Mouse (Mus musculus) G1E (cell line): ENCODE results near the gene Caln1. TPM values are rescaled to one million over a fixed set of nuclear protein-coding genes. Genes with fewer than 3 reads are reported as not detected.

ENCODE experiments used
- ATAC-seq: 2 replicates; pipeline ENCODE4 v1.8.0; 2016; ENCODE audit warnings: mild to moderate bottlenecking; ENCODE audit not compliant: insufficient number of reproducible peaks, poor library complexity, low FRiP score, severe bottlenecking; ENCODE audit errors: extremely low read depth
- DNase-seq: peaks from one replicate; pipeline ENCODE4 v3.0.0; 2012; ENCODE audit warnings: low spot score
- H3K27me3 ChIP-seq: 2 replicates; pipeline ENCODE4 v1.6.1; 2012; ENCODE audit warnings: mild to moderate bottlenecking, low read length, inconsistent platforms; ENCODE audit not compliant: insufficient read depth
- H3K36me3 ChIP-seq: replicated peaks from 2 replicates; pipeline ENCODE3; 2012; ENCODE audit warnings: mild to moderate bottlenecking, inconsistent platforms
- H3K4me1 ChIP-seq: 2 replicates; pipeline ENCODE4 v1.6.1; 2012; ENCODE audit warnings: low read depth, low read length, inconsistent platforms, mixed read lengths; ENCODE audit not compliant: insufficient read depth
- H3K4me3 ChIP-seq: 2 replicates; pipeline ENCODE4 v1.5.1; 2012; ENCODE audit warnings: low read depth, mild to moderate bottlenecking, inconsistent platforms, low read length, moderate library complexity, mixed read lengths
- H3K9me3 ChIP-seq: replicated peaks from 2 replicates; pipeline ENCODE4 v1.6.1; 2012; ENCODE audit warnings: inconsistent platforms
- CTCF ChIP-seq: IDR thresholded peaks from 2 replicates; pipeline ENCODE4 v1.5.1; 2012; ENCODE audit warnings: low read depth, low read length, inconsistent platforms, mixed read lengths
- GATA1 ChIP-seq: IDR thresholded peaks from 2 replicates; pipeline ENCODE4 v1.6.1; 2012; ENCODE audit warnings: borderline replicate concordance, low read length, inconsistent platforms, mixed read lengths
- GATA2 ChIP-seq: IDR thresholded peaks from 2 replicates; pipeline ENCODE4 v1.6.1; 2012; ENCODE audit warnings: low read depth, low read length, inconsistent platforms, borderline replicate concordance
- POLR2AphosphoS5 ChIP-seq: IDR thresholded peaks from 2 replicates; pipeline ENCODE4 v1.6.1; 2012; ENCODE audit warnings: low read depth, low read length, inconsistent platforms; ENCODE audit not compliant: insufficient replicate concordance
- TAL1 ChIP-seq: conservative IDR thresholded peaks from 2 replicates; pipeline ENCODE4 v1.6.1; 2012; ENCODE audit warnings: low read depth, low read length, inconsistent platforms, mixed read lengths
- polyA plus RNA-seq: library from polyadenylated mRNA; stranded (reverse); fragments of >175 nt; gene quantifications from 2 replicates; pipeline ENCODE4 v1.2.3, GENCODE M21; 2012
- total RNA-seq, 2 experiments: library from RNA; stranded (forward) in 1 of 2; stranded (reverse) in 1 of 2; fragments of 200-1000 nt in 1 of 2; fragments of >200 nt in 1 of 2; fragmentation: Nextera tagmentation in 1 of 2; gene quantifications; 2 replicates each; pipeline ENCODE4 v1.2.3; 2014 to 2017

The Caln1 gene
- total and polyA plus RNA-seq, 3 experiments, result 0.11 TPM; not detected in 2

- TF ChIP-seq GATA1 (no peak), POLR2AphosphoS5 (no peak), CTCF (no peak), TAL1 (no peak), GATA2 (no peak)
- no peaks in the 10 kb centered on the region for H3K4me1 ChIP-seq
- H3K36me3 ChIP-seq, result no peaks in the 10 kb centered on the region
- peaks cover 70% of the 10 kb centered on the region for H3K9me3 ChIP-seq
- no peak for DNase-seq
- H3K27me3 ChIP-seq, result no peaks in the 10 kb centered on the region
- H3K4me3 ChIP-seq, result no peak overlapping the region
- ATAC-seq, result no peak
Measured at GRCm38 (mm10) chr5:130708616-130709015, 339.4 kb downstream of the Caln1 start.

DNA sequence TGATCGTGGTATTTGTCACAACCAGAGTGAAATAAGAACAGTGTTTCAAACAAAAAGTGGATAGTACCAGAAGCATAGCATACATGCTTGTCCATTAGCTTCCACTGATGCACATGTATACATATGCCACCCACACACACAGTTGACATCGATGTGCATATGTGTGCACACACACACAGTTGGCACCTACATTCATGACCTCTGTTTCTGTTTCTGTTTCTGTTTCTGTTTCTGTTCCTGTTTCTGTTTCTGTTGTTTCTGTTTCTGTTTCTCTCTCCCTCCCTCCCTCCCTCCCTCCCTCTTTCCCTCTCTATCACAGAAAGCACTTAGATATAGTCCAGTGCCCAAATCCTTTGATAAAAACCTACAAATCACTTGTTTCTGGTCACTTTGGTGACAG lies 342.4 kb downstream of the Caln1 start:
- TF ChIP-seq GATA1 (no peak), TAL1 (no peak), CTCF (no peak), GATA2 (no peak), POLR2AphosphoS5 (no peak)
- no peak for ATAC-seq
- Histone ChIP-seq H3K4me1 (no peaks in the 10 kb centered on the region), H3K36me3 (no peaks in the 10 kb centered on the region), H3K27me3 (no peaks in the 10 kb centered on the region), H3K9me3 (peaks cover 73% of the 10 kb centered on the region), H3K4me3 (no peak overlapping the region)
- DNase-seq, result no peak

DNA sequence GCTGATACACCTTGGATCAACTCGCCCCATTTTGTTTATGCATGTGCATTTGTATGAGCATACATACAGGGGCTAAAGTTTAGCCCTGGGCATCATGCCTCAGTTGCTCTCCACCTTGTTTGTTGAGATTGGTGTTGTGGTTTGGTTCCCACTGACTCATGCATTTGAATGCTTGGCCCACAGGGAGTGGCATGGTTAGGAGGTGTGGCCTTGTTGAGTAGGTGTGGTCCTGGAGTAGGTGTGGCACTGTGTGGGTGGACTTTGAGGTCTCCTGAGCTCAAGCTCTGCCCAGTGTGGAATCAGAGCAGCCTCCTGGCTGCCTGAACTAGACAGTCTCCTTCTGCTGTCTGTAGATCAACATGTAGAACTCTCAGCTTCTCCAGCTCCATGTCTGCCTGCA lies 343.0 kb downstream of the Caln1 start:
- Histone ChIP-seq H3K9me3 (peaks cover 72% of the 10 kb centered on the region), H3K36me3 (no peaks in the 10 kb centered on the region), H3K4me1 (no peaks in the 10 kb centered on the region), H3K27me3 (no peaks in the 10 kb centered on the region), H3K4me3 (no peak overlapping the region)
- DNase-seq (no peak), ATAC-seq (no peak)
- no peak for TF ChIP-seq GATA1

DNA sequence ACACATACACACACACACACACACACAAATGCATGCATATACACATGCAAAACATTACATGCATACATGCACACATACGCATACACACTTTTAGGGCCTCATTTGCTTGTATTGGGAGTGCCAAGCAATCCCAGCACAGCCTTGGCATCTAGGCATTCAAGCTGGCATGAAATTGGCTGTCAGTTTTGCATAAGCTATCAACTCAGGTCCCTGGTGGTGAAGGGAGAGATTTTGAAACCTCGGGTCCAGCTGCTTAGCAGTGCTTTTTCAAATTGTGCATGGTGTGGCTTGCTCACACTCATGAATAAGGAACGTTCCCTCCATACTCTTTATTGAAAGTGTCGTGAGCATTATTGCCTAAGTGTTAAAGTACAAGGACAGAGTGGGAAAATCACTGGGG lies 345.9 kb downstream of the Caln1 start:
- H3K4me1 ChIP-seq, result no peaks in the 10 kb centered on the region
- DNase-seq (no peak), ATAC-seq (no peak)
- no peak overlapping the region for H3K4me3 ChIP-seq
- H3K9me3 ChIP-seq, result peaks cover 67% of the 10 kb centered on the region
- no peaks in the 10 kb centered on the region for H3K27me3 ChIP-seq
- no peaks in the 10 kb centered on the region for H3K36me3 ChIP-seq
- TF ChIP-seq TAL1 (no peak), CTCF (no peak), GATA2 (no peak), POLR2AphosphoS5 (no peak), GATA1 (no peak)

DNA sequence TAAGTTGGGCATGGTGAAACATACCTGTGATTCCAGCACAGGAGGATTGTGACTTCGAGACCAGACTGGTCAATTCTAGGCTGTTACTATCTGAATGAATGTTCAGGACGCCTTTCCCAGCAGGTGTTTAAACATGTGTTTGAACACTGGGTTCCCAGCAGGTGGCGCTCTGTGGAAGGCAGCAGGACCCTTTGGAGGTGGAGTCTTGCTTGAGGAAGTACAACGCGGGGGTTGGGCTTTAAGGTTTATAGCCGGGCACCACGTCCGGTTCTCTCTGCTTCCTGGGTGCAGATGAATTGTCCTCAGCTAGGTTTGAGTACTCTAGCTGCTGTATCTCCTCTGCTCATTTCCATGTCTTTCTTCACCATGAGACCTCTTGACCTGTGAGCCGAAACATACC lies 349.1 kb downstream of the Caln1 start:
- Histone ChIP-seq H3K4me3 (no peak overlapping the region), H3K4me1 (no peaks in the 10 kb centered on the region), H3K36me3 (no peaks in the 10 kb centered on the region), H3K9me3 (peaks cover 57% of the 10 kb centered on the region), H3K27me3 (no peaks in the 10 kb centered on the region)
- TF ChIP-seq TAL1 (no peak), GATA1 (no peak), GATA2 (no peak), CTCF (no peak), POLR2AphosphoS5 (no peak)
- DNase-seq (no peak), ATAC-seq (no peak)

DNA sequence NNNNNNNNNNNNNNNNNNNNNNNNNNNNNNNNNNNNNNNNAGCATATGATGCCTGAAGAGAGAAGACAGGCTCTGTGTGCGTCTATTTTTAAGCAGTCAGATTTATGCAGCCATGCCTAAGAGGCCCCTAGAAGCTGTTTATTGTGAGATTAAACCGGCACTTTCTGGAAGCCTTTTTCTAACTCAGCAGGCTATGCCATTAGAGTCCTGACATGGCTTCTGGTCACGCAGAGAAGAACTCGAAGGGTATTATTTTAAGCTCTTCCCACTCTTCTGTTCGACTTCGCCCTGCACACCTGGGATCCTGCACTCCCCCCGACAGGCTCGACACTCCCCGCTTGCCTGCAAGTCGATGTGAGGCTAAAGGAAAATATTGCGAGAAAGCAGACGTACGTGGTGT lies 372.9 kb downstream of the Caln1 start:
- TF ChIP-seq GATA1, result no peak
- no peak for TF ChIP-seq TAL1
- no peak for TF ChIP-seq GATA2
- no peak for TF ChIP-seq CTCF
- TF ChIP-seq POLR2AphosphoS5, result no peak
- DNase-seq (no peak), ATAC-seq (no peak)
- no peak overlapping the region for H3K4me3 ChIP-seq
- peaks cover 30% of the 10 kb centered on the region for H3K9me3 ChIP-seq
- H3K36me3 ChIP-seq, result no peaks in the 10 kb centered on the region
- no peaks in the 10 kb centered on the region for H3K4me1 ChIP-seq
- no peaks in the 10 kb centered on the region for H3K27me3 ChIP-seq

GRCm38 (mm10) chr5:130757517-130757916 lies 388.3 kb downstream of the Caln1 start:
- H3K4me3 ChIP-seq, result no peak overlapping the region
- no peaks in the 10 kb centered on the region for H3K4me1 ChIP-seq
- H3K36me3 ChIP-seq, result no peaks in the 10 kb centered on the region
- TF ChIP-seq GATA2 (no peak), POLR2AphosphoS5 (no peak), TAL1 (no peak), GATA1 (no peak), CTCF (no peak)
- no peaks in the 10 kb centered on the region for H3K27me3 ChIP-seq
- ATAC-seq (no peak), DNase-seq (no peak)
- peaks cover 59% of the 10 kb centered on the region for H3K9me3 ChIP-seq
